Mouse (Mus musculus) natural killer cell, adult 2 months (primary cell): Measurements from ENCODE around the gene Cftr.

Experiments used
- DNase-seq, 2 experiments: peaks; one replicate each; pipeline ENCODE4 v3.0.0; 2022; ENCODE audit warnings: low spot score in 2 of 2

Gene Cftr

GRCm38 (mm10) chr6:18170311-18170922 is at the start of gene Cftr:
Gene Cftr (plus strand): TSS chr6:18170687.
- no peak for DNase-seq

- no peak for DNase-seq
Measured at GRCm38 (mm10) chr6:18127206-18127983, 43.1 kb upstream of the Cftr start.

GRCm38 (mm10) chr6:18128059-18128458 is 42.4 kb upstream of the Cftr start:
- DNase-seq, result no peak

- no peak for DNase-seq
Measured at GRCm38 (mm10) chr6:18135246-18135645, 35.2 kb upstream of the Cftr start.

- no peak for DNase-seq
Measured at GRCm38 (mm10) chr6:18153031-18153430, 17.5 kb upstream of the Cftr start.

GRCm38 (mm10) chr6:18169618-18170017 is 869 bp upstream of the Cftr start:
- no peak for DNase-seq

GRCm38 (mm10) chr6:18171614-18172013 is 1.1 kb downstream of the Cftr start:
- DNase-seq, result no peak

GRCm38 (mm10) chr6:18177509-18177908 is 7.0 kb downstream of the Cftr start:
- DNase-seq, result no peak

- no peak for DNase-seq
Measured at GRCm38 (mm10) chr6:18180665-18181064, 10.2 kb downstream of the Cftr start.

- no peak for DNase-seq
Measured at GRCm38 (mm10) chr6:18182903-18183302, 12.4 kb downstream of the Cftr start.

- no peak for DNase-seq
Measured at GRCm38 (mm10) chr6:18220691-18221090, 50.2 kb downstream of the Cftr start.

- no peak for DNase-seq
Measured at GRCm38 (mm10) chr6:18223206-18223605, 52.7 kb downstream of the Cftr start.

GRCm38 (mm10) chr6:18225157-18225556 is 54.7 kb downstream of the Cftr start:
- DNase-seq, result no peak

GRCm38 (mm10) chr6:18246495-18246894 is 76.0 kb downstream of the Cftr start:
- DNase-seq, result no peak

- DNase-seq, result no peak
Measured at GRCm38 (mm10) chr6:18247891-18248463, 77.5 kb downstream of the Cftr start.

- DNase-seq, result no peak
Measured at GRCm38 (mm10) chr6:18248464-18248863, 78.0 kb downstream of the Cftr start.

GRCm38 (mm10) chr6:18254586-18254985 is 84.1 kb downstream of the Cftr start:
- no peak for DNase-seq

GRCm38 (mm10) chr6:18270983-18271382 is 100.5 kb downstream of the Cftr start:
- no peak for DNase-seq

- no peak for DNase-seq
Measured at GRCm38 (mm10) chr6:18300781-18301180, 130.3 kb downstream of the Cftr start.

- DNase-seq, result no peak
Measured at GRCm38 (mm10) chr6:18302105-18302504, 131.6 kb downstream of the Cftr start.

GRCm38 (mm10) chr6:18303228-18303627 is 132.7 kb downstream of the Cftr start:
- DNase-seq, result no peak

GRCm38 (mm10) chr6:18305130-18305529 is 134.6 kb downstream of the Cftr start:
- no peak for DNase-seq

GRCm38 (mm10) chr6:18310983-18311382 is 140.5 kb downstream of the Cftr start:
- DNase-seq, result no peak
